Mouse (Mus musculus) lung, embryonic 14.5 days (tissue): Measurements from ENCODE around the gene Upk3bl. TPM values are rescaled to one million over a fixed set of nuclear protein-coding genes. Genes with fewer than 3 reads are reported as not detected.
"Not testable (repeated sequence)": the region's sequence is repeated elsewhere in the genome, so short reads cannot be mapped to it uniquely, and the experiment has no call there.

Experiments
- ATAC-seq: fragments of 200-750 bp; cut with Nextera tagmentation; 2 replicates; pipeline ENCODE4 v1.8.0; 2017; ENCODE audit warnings: mild to moderate bottlenecking, moderate TSS enrichment, moderate library complexity; ENCODE audit not compliant: insufficient read depth
- DNase-seq: peaks from one replicate; pipeline ENCODE4 v3.0.0-alpha.2; 2015
- H3K27ac ChIP-seq: fragments of 300-500 bp; sonication (generic); 2 replicates; pipeline ENCODE4 v1.5.1; 2014; ENCODE audit warnings: low read depth, mild to moderate bottlenecking, moderate library complexity
- H3K27me3 ChIP-seq: fragments of 300-500 bp; sonication (generic); 2 replicates; pipeline ENCODE4 v1.6.1; 2014; ENCODE audit warnings: low read length, control low read depth; ENCODE audit not compliant: insufficient read depth
- H3K36me3 ChIP-seq: fragments of 300-500 bp; sonication (generic); 2 replicates; pipeline ENCODE4 v1.6.1; 2014; ENCODE audit warnings: control low read depth; ENCODE audit not compliant: insufficient read depth
- H3K4me1 ChIP-seq: fragments of 300-500 bp; sonication (generic); 2 replicates; pipeline ENCODE4 v1.6.1; 2014; ENCODE audit warnings: antibody characterized with exemption, control low read depth; ENCODE audit not compliant: insufficient read depth
- H3K4me2 ChIP-seq: fragments of 300-500 bp; sonication (generic); 2 replicates; pipeline ENCODE4 v1.6.1; 2014; ENCODE audit warnings: mild to moderate bottlenecking
- H3K4me3 ChIP-seq: fragments of 300-500 bp; sonication (generic); 2 replicates; pipeline ENCODE4 v1.5.1; 2014; ENCODE audit warnings: low read depth, low read length
- H3K9ac ChIP-seq: fragments of 300-500 bp; sonication (generic); 2 replicates; pipeline ENCODE4 v1.6.1; 2014
- H3K9me3 ChIP-seq: fragments of 300-500 bp; sonication (generic); 2 replicates; pipeline ENCODE4 v1.6.1; 2016; ENCODE audit warnings: low read depth, low read length, control low read depth
- CTCF ChIP-seq: IDR thresholded peaks from 2 replicates; pipeline ENCODE4 v1.5.1; 2016; ENCODE audit warnings: antibody characterized with exemption, low read depth
- WGBS: fragments of 180-500 bp; shearing (Covaris S2); extraction: QIAGEN DNeasy Blood & Tissue Kit; methylation state at CpG from one replicate; pipeline ENCODE4 v1.1.7; 2014; 5-methylcytosine and 5-hydroxymethylcytosine counted together
- polyA plus RNA-seq: library from polyadenylated mRNA; unstranded; fragments of >200 nt; fragmentation: Nextera tagmentation; extraction: Ambion mirVana; gene quantifications from 2 replicates; pipeline ENCODE4 v1.2.1, GENCODE M21; 2014

The Upk3bl gene
- polyA plus RNA-seq, 1 experiment from 2014 or later, result 1.5 TPM

- Histone ChIP-seq H3K9me3 (no peaks in the 10 kb centered on the region), H3K4me3 (no peak overlapping the region), H3K27me3 (no peaks in the 10 kb centered on the region), H3K4me1 (peaks cover 8% of the 10 kb centered on the region), H3K9ac (no peak overlapping the region), H3K4me2 (no peak overlapping the region), H3K27ac (no peak overlapping the region), H3K36me3 (no peaks in the 10 kb centered on the region)
- ATAC-seq (peak; percentile 37; the same call in 1 of the 2 replicates), DNase-seq (no peak)
- TF ChIP-seq CTCF, result no peak
- WGBS, result 12% methylated on average over 8 of the region's 8 CpGs
Observed at GRCm38 (mm10) chr5:136057085-136057484, 2.8 kb downstream of the Upk3bl start.

GRCm38 (mm10) chr5:136061567-136061966, 7.3 kb downstream of the Upk3bl start:
- DNase-seq (peak; percentile 87), ATAC-seq (peak; percentile 27; the same call in 1 of the 2 replicates)
- WGBS, result 10% methylated on average over 12 of the region's 12 CpGs
- no peak overlapping the region for H3K27ac ChIP-seq
- H3K27me3 ChIP-seq, result no peaks in the 10 kb centered on the region
- H3K36me3 ChIP-seq, result no peaks in the 10 kb centered on the region
- no peaks in the 10 kb centered on the region for H3K9me3 ChIP-seq
- 0 out of 2 replicates have a peak overlapping the region, but pooled peaks have one; percentile 15 for H3K4me2 ChIP-seq
- H3K9ac ChIP-seq, result no peak overlapping the region
- TF ChIP-seq CTCF, result peak; percentile 99
- no peak overlapping the region for H3K4me3 ChIP-seq
- peaks cover 5% of the 10 kb centered on the region; the same call in 1 of the 2 replicates for H3K4me1 ChIP-seq

- H3K9me3 ChIP-seq, result no peaks in the 10 kb centered on the region
- 87% methylated on average over 10 of the region's 10 CpGs for WGBS
Observed at GRCm38 (mm10) chr5:136063920-136064319, 9.6 kb downstream of the Upk3bl start.

GRCm38 (mm10) chr5:136066404-136067148, 12.3 kb downstream of the Upk3bl start:
- H3K36me3 ChIP-seq, H3K4me2 ChIP-seq, H3K27ac ChIP-seq, ATAC-seq, H3K27me3 ChIP-seq, H3K9ac ChIP-seq, H3K4me1 ChIP-seq, H3K4me3 ChIP-seq, H3K9me3 ChIP-seq, DNase-seq: not testable (repeated sequence)
- WGBS, result 58% methylated on average over 11 of the region's 11 CpGs

More at GRCm38 (mm10) chr5:136063920-136064319, 9.6 kb downstream of the Upk3bl start:
- H3K4me1 ChIP-seq, result no peaks in the 10 kb centered on the region
- H3K27ac ChIP-seq, result no peak overlapping the region
- no peak overlapping the region for H3K9ac ChIP-seq
- no peak overlapping the region for H3K4me3 ChIP-seq
- no peak for ATAC-seq
- no peaks in the 10 kb centered on the region for H3K36me3 ChIP-seq
- H3K4me2 ChIP-seq, result no peak overlapping the region
- TF ChIP-seq CTCF, result no peak
- H3K27me3 ChIP-seq, result no peaks in the 10 kb centered on the region
- DNase-seq, result no peak

- DNase-seq (no peak), ATAC-seq (no peak)
- H3K36me3 ChIP-seq, result no peaks in the 10 kb centered on the region
- no peak for TF ChIP-seq CTCF
- no peak overlapping the region for H3K4me3 ChIP-seq
- H3K9me3 ChIP-seq, result no peaks in the 10 kb centered on the region
- WGBS, result 71% methylated on average over 2 of the region's 2 CpGs
- no peak overlapping the region for H3K9ac ChIP-seq
- no peak overlapping the region for H3K4me2 ChIP-seq
- H3K27me3 ChIP-seq, result no peaks in the 10 kb centered on the region
- H3K4me1 ChIP-seq, result no peaks in the 10 kb centered on the region
- no peak overlapping the region for H3K27ac ChIP-seq
Observed at GRCm38 (mm10) chr5:136069411-136069810, 15.1 kb downstream of the Upk3bl start.

GRCm38 (mm10) chr5:136073051-136073450, 18.8 kb downstream of the Upk3bl start:
- ATAC-seq, result no peak
- H3K4me2 ChIP-seq, result no peak overlapping the region
- TF ChIP-seq CTCF, result no peak
- H3K27ac ChIP-seq, result no peak overlapping the region
- no peak overlapping the region for H3K4me3 ChIP-seq
- no peak overlapping the region for H3K9ac ChIP-seq
- H3K4me1 ChIP-seq, result 0 out of 2 replicates have a peak, but pooled peaks cover 8% of the 10 kb centered on the region
- H3K27me3 ChIP-seq, result no peaks in the 10 kb centered on the region
- no peaks in the 10 kb centered on the region for H3K9me3 ChIP-seq
- no peak for DNase-seq
- 41% methylated on average over 6 of the region's 6 CpGs for WGBS
- H3K36me3 ChIP-seq, result no peaks in the 10 kb centered on the region

- no peak overlapping the region for H3K4me2 ChIP-seq
Observed at GRCm38 (mm10) chr5:136073526-136073925, 19.2 kb downstream of the Upk3bl start.

More at GRCm38 (mm10) chr5:136073526-136073925, 19.2 kb downstream of the Upk3bl start:
- 59% methylated on average over 11 of the region's 11 CpGs for WGBS
- Histone ChIP-seq H3K9ac (no peak overlapping the region), H3K4me1 (0 out of 2 replicates have a peak, but pooled peaks cover 8% of the 10 kb centered on the region), H3K36me3 (no peaks in the 10 kb centered on the region), H3K4me3 (no peak overlapping the region), H3K27ac (no peak overlapping the region), H3K27me3 (no peaks in the 10 kb centered on the region), H3K9me3 (no peaks in the 10 kb centered on the region)
- DNase-seq (no peak), ATAC-seq (no peak)
- TF ChIP-seq CTCF, result no peak
